Mouse (Mus musculus) c-Kit-positive CD71-positive TER-119-negative erythroid progenitor cells, embryonic 14.5 days (primary cell): ENCODE results near the gene Pcbd2.

Source experiments
- DNase-seq: peaks from one replicate; pipeline ENCODE4 v3.0.0-alpha.2; 2013; ENCODE audit warnings: low read depth

Pcbd2 gene

GRCm38 (mm10) chr13:55826008-55826671 is 99.0 kb downstream of the Pcbd2 start:
- DNase-seq = no peak
